Comparison of ENCODE assay signal across 8 mouse cellular contexts in the genomic region with DNA sequence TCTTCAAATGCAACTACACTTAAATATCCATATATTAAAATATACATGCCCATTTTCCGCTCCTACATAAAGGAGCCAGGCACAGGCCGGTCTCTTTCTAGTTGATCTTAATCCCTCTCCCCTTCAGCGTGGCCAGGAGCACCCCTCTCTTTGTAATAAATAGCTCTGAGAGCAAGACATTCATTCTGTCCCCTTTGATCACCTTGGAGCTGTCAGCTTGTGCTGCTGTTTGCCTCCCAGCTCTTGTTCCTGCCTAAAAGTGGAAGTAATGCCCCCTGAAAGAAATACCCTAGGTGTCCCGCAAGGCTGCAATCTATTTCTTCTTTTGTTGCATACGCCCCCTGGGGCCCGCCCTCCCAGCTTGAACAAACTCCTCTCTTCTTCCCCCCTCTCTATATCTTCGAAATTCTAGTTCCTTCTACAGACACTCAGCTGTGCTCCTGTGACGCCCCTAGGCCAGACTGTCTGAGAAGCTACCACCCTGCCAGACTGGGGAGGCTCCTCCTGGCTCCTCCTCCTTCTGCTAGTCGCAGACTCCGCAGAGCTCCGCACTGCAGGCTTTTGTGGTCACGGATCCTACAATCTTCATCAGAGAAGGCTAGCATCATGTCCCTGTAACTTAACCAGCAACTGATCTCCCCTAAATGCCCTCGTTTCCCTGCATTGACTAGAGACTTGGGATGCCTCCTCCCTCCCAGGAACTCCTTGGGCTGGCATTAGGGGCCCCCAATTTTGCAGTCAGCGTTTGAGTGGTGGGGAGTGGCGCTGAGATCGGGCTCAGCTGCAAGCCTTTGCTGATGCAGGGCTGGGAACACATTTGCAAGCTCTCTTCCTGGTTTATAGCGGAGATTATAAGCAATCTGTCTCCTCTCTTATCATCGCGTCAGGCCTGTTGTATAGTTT.
A peak's percentile ranks its signal among the peaks of the same experiment; 100 is the strongest.
DNase-seq lines count a peak whose midpoint lies in the region; ATAC-seq lines count a peak whose summit lies in the region.

No protein-coding gene starts in this region.

- H3K36me3 ChIP-seq in embryonic facial prominence, embryonic 15.5 days = no peaks in the 10 kb centered on the region
- H3K36me3 ChIP-seq in heart, embryonic 12.5 days = no peaks in the 10 kb centered on the region
- no peaks in the 10 kb centered on the region for H3K36me3 ChIP-seq in liver, embryonic 13.5 days

- ATAC-seq in embryonic facial prominence, embryonic 15.5 days (ENCODE audit: insufficient number of reproducible peaks, low FRiP score, low TSS enrichment, low read depth) = peak; percentile 94
- ATAC-seq in heart, embryonic 12.5 days (ENCODE audit: insufficient number of reproducible peaks, low FRiP score) = peak; percentile 84
- no peak for ATAC-seq in liver, embryonic 13.5 days (ENCODE audit: low read depth)
- no peak for ATAC-seq in erythroblast, adult 5-6 weeks (replicated peaks; ENCODE audit: low FRiP score, poor library complexity, severe bottlenecking)

- peak overlapping the region; percentile 31 for H3K27ac ChIP-seq in embryonic facial prominence, embryonic 15.5 days (replicated peaks)
- peak overlapping the region; percentile 36; the same call in 1 of the 2 replicates for H3K27ac ChIP-seq in heart, embryonic 12.5 days (ENCODE audit: poor library complexity, severe bottlenecking)
- H3K27ac ChIP-seq in liver, embryonic 13.5 days = no peak overlapping the region

- H3K9ac ChIP-seq in embryonic facial prominence, embryonic 15.5 days = peak overlapping the region; percentile 15
- peak overlapping the region; percentile 75 for H3K9ac ChIP-seq in heart, embryonic 12.5 days
- H3K9ac ChIP-seq in liver, embryonic 13.5 days = no peak overlapping the region

- no peaks in the 10 kb centered on the region for H3K27me3 ChIP-seq in embryonic facial prominence, embryonic 15.5 days
- no peaks in the 10 kb centered on the region for H3K27me3 ChIP-seq in heart, embryonic 12.5 days (replicated peaks)
- H3K27me3 ChIP-seq in liver, embryonic 13.5 days = no peaks in the 10 kb centered on the region

- peak overlapping the region; percentile 58 for H3K4me2 ChIP-seq in embryonic facial prominence, embryonic 15.5 days (replicated peaks)
- peak overlapping the region; percentile 78 for H3K4me2 ChIP-seq in heart, embryonic 12.5 days
- 0 out of 2 replicates have a peak overlapping the region, but pooled peaks have one; percentile 6 for H3K4me2 ChIP-seq in liver, embryonic 13.5 days

- peak; percentile 5 to 48 for DNase-seq in adrenal gland, adult (ENCODE audit: inconsistent age in 2 of 2, low spot score in 1 of 2)
- DNase-seq in adrenal gland, adult 18-20 months (ENCODE audit: low spot score in 2 of 2) = no peak
- DNase-seq in layer of hippocampus, adult 11-12 months (ENCODE audit: low spot score) = peak; percentile 52
- no peak for DNase-seq in liver, embryonic 13.5 days
- peak; percentile 26 for DNase-seq in ovary, postnatal 14 days (ENCODE audit: low spot score)

- H3K9me3 ChIP-seq in embryonic facial prominence, embryonic 15.5 days (replicated peaks) = no peaks in the 10 kb centered on the region
- no peaks in the 10 kb centered on the region for H3K9me3 ChIP-seq in heart, embryonic 12.5 days (replicated peaks)
- H3K9me3 ChIP-seq in liver, embryonic 13.5 days (replicated peaks) = no peaks in the 10 kb centered on the region

- 8% methylated on average over 19 of the region's 19 CpGs for WGBS in embryonic facial prominence, embryonic 15.5 days
- WGBS in heart, embryonic 12.5 days = 7% methylated on average over 19 of the region's 19 CpGs
- 10% methylated on average over 19 of the region's 19 CpGs for WGBS in liver, embryonic 13.5 days (ENCODE audit: insufficient replicate concordance)

- H3K4me1 ChIP-seq in embryonic facial prominence, embryonic 15.5 days = peaks cover 8% of the 10 kb centered on the region; the same call in 1 of the 2 replicates
- peaks cover 3% of the 10 kb centered on the region; the same call in 1 of the 2 replicates for H3K4me1 ChIP-seq in heart, embryonic 12.5 days (replicated peaks)
- no peaks in the 10 kb centered on the region for H3K4me1 ChIP-seq in liver, embryonic 13.5 days (replicated peaks)

- peak overlapping the region; percentile 39 for H3K4me3 ChIP-seq in embryonic facial prominence, embryonic 15.5 days (replicated peaks)
- peak overlapping the region; percentile 55 for H3K4me3 ChIP-seq in heart, embryonic 12.5 days
- H3K4me3 ChIP-seq in liver, embryonic 13.5 days (replicated peaks) = no peak overlapping the region

Comparison
In these comparisons a context has a peak if more than half of its experiments do, and no peak if none do; other contexts are left out.
1. DNase-seq: peak in adrenal gland, adult (2 of 2), layer of hippocampus, adult 11-12 months (single experiment) and ovary, postnatal 14 days (single experiment); none in adrenal gland, adult 18-20 months (0 of 2) and liver, embryonic 13.5 days (single experiment).
2. ATAC-seq: peak in embryonic facial prominence, embryonic 15.5 days (single experiment) and heart, embryonic 12.5 days (single experiment); none in liver, embryonic 13.5 days (single experiment) and erythroblast, adult 5-6 weeks (single experiment).
3. H3K4me2 ChIP-seq: peak in every context shown above with its lines; median percentile 78 in heart, embryonic 12.5 days; 58 in embryonic facial prominence, embryonic 15.5 days; 6 in liver, embryonic 13.5 days.